Mouse (Mus musculus) layer of hippocampus, adult 9-10 months (tissue): ENCODE measurements around the gene Susd2.

Experiments used
- DNase-seq: peaks from one replicate; pipeline ENCODE4 v3.0.0; 2022; ENCODE audit warnings: low spot score

The Susd2 gene

DNA sequence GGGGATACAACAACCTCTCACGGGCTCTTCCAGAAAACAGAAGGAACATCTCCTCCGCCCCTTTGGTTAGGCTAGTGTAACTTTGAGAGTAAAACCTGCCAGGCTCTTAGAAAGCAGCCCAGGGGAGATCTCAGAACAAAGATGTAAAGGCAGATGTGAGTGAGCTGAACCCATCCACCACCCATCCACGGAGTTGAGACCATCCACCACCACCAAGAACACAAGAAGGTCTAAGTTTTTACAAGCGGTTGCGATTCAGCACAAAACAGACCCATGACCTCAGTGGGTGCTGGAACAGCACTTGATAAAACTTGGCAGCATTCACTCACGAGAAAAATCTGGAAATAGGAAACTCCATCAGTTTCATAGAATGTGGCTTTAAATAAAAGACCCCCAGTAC lies 17.9 kb downstream of the Susd2 start:
- DNase-seq = no peak

DNA sequence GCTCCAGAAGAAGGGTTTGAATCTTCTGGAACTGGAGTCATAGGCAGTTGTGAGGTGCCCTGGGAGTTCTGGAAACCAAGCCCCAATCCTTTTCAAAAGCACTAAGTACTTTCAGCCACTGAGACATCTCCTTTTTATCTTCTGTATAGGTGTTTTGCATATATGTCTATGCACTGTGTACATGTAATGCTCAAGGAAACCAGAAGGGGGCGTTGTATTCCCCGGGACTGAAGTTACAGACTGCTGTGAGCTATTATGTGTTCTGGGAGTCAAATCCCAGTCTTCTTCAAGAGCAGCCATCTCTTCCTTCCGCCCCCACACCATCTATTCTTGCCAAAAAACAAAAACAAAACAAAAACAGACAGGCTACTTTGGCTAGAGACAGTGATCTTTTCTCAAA lies 23.0 kb downstream of the Susd2 start:
- DNase-seq = no peak

DNA sequence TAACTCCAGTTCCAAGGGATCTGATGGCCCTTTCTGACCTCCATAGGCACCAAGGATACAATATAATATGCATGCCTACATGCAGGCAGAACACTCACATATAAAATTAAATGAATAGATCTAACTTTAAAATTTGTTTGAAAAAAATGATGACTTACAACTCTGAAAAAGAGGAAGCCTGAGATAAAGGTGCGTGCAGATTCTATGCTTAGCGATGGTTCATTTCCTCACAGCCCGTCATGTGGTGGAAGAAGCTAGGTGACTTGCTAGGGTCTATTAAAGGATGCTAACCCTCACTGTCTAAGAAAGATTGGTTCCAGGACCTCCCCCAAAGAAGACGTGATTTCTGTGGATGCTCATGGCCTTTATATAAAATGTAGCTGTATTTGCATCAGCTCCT lies 27.8 kb downstream of the Susd2 start:
- DNase-seq = no peak

DNA sequence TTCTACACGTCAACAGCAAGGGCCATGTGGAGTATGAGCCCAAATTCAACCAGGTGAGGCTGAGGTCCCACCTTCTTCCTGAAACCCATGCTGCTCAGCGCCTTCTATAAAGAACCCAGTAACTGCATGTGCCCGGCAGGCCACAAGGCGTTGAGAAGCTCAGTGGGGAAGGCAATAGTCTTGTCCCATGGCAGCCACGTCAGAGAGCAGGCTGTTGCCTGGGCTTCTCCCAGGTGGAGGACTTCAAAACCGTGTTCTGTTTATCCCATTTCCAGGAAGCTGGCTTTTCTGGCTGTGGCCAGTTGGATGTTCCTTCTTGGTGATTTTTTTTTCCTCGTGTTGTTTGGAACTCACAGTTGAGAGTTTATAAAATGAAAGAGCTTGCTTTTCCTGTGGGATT lies 33.3 kb downstream of the Susd2 start:
- no peak for DNase-seq

DNA sequence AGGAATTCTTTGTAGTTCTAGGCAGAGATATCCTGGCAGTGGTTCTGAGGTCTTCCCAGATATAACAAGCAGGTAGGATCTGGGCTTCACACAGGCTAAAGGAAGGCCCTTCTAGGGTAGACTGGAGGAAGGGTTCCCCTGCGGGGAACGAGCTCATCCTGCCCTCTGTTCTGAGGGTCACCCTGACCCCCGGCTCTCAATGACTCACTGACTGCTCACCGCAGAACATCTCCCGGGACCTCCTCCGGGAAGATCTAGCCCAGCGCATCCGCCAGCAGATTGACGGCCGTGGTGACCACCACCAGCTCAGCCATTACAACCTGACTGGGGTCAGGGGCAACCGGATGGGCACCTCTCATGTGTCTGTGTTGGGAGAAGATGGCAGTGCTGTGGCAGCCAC lies 34.8 kb downstream of the Susd2 start:
- DNase-seq = no peak

DNA sequence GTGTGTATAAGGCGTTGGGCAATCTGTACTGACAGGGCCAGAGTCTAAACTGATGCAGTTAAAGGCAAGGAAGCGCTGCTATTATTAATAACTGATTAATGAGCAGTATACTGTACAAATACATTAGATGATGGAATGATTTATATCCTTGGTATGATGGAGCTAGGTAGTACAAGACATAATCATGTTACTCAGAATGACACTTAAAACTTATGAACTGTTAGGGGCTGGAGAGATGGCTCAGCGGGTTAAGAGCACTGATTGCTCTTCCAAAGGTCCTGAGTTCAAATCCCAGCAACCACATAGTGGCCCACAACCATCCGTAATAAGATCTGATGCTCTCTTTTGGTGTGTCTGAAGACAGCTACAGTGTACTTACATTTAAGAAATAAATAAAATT lies 36.6 kb downstream of the Susd2 start:
- DNase-seq = no peak

DNA sequence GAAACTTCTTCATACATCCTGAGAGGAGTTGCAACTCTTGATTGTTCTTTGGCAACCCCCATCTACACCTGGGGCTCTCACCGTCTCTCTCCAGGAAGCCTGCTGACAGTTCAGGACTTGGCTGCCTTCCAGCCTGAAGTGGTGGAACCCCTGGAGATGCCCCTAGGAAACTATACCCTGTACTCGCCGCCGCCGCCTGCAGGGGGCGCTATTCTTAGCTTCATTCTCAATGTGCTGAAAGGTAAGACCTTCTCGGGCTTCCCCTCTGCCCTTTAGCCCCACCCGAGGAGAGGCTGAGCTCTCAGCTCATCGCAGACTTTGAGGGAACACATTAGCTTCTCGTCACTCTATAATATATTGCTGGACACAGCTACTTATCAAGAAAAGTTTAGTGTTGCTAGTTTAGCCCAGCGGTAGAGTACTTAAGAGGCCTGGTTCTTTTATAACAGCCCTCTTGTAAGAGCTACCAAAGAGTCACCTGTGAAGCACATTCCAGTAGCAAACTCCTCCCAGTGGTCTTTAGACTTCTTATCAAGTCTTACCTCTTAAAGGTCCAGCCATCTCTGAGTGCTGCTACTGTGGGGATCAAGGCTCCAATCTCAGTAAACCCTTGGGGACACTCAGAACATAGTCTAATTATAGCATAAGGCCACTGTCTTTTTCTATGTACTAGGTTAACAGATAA lies 38.5 kb downstream of the Susd2 start:
- no peak for DNase-seq

DNA sequence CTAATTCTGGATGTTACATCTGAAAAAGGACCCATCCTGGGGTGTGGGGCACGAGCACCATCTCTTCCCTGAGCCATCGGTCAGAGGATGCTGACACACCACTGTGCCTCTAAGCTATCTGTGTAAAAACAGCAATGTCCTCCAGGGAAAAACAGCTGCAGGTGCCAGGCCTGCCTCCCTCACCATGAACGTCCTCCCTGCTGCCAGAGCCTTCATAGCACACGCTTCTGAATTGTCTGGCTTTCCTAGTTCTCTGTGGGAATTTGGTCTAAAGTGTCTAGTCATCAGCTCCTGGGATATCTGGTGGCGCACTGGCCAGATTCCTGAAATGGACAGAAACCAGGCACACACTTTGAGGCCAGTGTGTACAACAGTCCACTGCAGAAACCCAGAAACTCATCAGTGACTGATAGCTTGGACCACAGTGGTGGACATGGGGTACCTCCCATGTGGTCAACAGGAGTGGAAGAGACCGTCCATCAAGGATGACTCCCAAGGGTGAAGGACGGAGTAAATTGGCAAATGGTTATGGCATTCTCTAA lies 43.5 kb downstream of the Susd2 start:
- DNase-seq = no peak

DNA sequence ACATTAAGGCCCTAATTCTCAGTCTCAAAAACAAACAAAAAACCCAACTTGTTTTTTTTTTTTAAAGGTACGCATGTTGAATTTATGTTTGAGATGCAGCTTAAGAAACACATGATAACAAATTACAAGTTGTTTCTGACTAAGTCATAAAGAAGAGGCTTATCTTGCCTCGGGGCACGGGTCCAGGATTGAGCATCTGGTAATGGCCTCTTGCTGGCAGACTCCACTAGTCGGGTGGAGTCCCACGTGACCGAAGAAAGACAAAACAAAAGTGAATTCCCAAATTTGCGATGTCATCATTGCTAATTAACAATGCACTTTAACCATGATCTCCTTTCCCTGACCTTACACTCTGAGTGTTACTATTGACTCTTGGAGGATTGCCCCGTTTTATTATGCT lies 47.8 kb downstream of the Susd2 start:
- DNase-seq = no peak

DNA sequence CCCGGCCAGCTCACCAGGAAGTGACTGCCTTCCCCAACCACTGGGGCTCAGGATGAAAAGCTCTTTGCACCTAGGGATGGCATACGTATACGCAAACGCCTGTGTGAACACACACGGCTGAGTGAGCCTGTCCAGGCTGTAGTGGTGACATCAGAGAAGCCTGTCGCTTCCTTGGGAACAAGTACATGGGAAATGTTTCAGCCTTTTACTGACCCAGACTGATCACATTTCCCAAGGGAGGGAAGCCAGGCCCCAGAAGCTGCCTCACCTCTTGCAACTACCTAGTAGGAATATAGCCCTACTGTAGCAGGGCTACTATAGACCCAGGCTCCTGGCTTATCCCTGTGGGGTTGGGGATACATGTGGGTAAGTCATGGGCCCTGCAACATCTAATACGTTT lies 51.2 kb downstream of the Susd2 start:
- DNase-seq = no peak

DNA sequence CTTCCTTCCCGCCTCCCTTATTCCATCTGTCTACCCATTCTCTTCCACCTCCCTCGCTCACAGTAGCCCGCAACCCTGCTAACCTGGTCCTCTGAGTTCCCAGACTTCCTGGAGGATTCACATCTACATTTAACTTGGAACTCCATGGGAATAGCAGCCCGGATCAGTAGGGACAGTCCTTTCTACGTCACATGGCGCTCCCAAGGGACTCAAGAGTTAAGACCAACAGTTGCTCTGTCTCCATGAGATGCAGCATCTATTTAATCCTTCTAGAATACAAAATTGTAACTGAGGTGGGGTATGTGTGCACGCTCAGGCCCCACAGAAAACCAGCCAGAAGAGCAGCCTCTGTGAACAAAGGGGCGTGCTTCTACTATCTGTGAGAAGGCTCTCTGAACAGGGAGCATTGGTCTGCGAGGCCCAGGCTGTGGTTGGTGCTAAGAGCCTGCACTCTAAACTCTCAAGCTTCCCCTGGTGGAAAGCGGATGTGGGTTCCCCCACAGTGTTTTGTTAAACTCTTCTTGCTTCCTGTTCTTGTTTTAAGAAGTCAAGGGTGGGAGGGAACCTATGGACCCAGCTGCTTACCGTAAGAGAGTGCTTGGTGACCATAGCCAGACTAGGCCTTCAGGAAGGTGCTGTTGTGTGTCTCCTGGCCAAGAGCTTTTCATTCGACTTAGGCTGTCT lies 52.5 kb downstream of the Susd2 start:
- DNase-seq = no peak

DNA sequence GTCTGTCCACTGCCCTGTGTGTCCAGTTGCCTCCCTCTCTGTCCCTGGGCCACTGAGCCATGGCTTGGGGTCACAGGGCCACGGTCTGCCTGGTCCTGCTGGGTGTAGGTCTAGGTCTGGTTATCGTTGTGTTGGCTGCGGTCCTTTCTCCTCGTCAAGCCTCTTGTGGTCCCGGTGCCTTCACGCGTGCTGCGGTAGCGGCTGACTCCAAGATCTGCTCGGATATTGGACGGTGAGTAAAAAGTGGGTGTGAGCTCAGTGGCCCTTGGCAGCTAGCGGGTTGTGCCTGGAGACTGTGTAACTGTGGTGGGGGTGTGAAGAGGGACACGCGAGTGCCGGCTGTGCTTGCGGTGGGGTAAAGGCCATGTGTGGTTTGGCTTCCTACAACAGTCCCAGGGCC lies 54.2 kb downstream of the Susd2 start:
- DNase-seq = no peak

DNA sequence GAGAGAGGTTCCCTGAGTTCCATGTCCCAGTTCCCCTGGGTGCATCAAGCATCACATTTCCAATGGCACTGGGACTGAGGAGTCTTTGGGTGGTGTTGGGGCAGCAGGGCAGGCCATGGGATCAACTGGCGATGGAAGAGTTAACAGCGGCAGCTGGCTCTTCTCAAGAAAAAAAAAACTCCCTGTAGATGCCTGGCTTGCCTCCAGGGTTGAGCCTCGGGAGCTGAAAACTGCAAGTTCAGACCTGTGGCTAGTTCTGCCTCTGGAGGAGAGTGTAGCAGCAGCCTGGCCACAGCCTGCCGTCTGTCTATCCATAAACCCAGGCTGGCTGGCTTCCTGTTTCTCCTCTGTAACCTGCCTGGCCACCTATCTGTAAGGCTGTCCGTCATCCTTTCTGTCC lies 54.7 kb downstream of the Susd2 start, which contains the start of gene Ggt5:
Gene Ggt5 (plus strand): TSS at position 212 of the 400 bp plus-strand sequence.
- no peak for DNase-seq

DNA sequence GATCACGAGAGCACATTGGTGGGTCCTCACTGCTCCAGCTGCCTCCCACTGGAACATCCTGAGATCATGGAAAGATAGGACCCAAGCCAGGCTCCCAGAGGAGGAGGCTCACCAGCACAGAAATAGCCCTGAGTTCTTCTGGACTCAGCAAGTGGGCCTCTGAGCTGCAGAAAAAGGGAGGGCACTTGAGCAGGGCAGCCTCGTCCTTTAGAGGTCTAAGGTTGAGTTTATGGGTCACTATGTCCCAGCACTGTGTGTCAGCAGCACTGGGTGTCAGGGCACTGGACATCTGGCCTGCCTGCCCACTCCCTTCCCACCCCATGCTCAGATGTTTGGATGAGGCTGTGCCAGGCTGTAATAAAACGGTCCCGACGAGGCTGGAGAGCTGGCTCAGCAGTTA lies 55.5 kb downstream of the Susd2 start:
- no peak for DNase-seq

DNA sequence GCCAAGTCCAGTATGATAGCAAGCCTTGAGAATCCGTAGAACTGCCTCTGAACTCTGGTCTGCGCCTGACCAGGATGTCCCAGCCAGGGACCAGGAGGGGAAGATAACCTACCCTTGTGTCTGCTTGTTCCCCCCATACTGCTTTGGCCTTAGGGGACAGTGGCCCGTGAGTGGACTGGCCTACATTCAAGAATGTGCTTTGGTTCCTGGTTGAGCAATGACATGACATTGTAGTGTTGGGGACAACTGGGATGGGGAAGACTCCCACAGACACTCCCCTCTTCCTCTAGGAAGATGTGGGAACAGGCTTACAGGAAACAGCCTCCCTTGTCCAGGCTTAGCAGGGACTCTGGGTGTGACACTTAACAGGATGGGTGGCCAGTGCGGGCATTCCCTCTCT lies 56.0 kb downstream of the Susd2 start:
- DNase-seq = no peak
